Mouse (Mus musculus) central nervous system, embryonic 14 days (tissue): ENCODE results near the gene Lysmd2. TPM values are rescaled to one million over a fixed set of nuclear protein-coding genes. Genes with fewer than 3 reads are reported as not detected.

ENCODE experiments used
- polyA plus RNA-seq: library from polyadenylated mRNA; depleted of rRNA; stranded (reverse); fragments of >200 nt; gene quantifications from 2 replicates; pipeline ENCODE4 v1.2.3, GENCODE M21; 2012; rRNA removed

Gene Lysmd2
- 17.5 and 21.7 TPM in 2 replicates for polyA plus RNA-seq

GRCm38 (mm10) chr9:75625556-75626307 is at the start of gene Lysmd2:
Gene Lysmd2 (plus strand): TSS chr9:75625741.

GRCm38 (mm10) chr9:75610571-75611493 is 14.7 kb upstream of the Lysmd2 start, which contains the start of gene Tmod2:
Gene Tmod2 (minus strand): TSS chr9:75611325.

GRCm38 (mm10) chr9:75683426-75684191 is 58.1 kb downstream of the Lysmd2 start, which contains the start of gene Scg3:
Gene Scg3 (minus strand): TSS chr9:75684056.

Other genes starting within 250 kb of the Lysmd2 start
- 83.6 and 88.0 TPM in 2 replicates for gene Mapk6, start 215.7 kb upstream of the Lysmd2 start, polyA plus RNA-seq
- 26.7 and 28.1 TPM in 2 replicates for gene Leo1, start 184.2 kb upstream of the Lysmd2 start, polyA plus RNA-seq
- gene Tmod3, start 66.1 kb upstream of the Lysmd2 start, polyA plus RNA-seq, result 59.1 TPM in 2 replicates
- 44.8 and 48.5 TPM in 2 replicates for gene Tmod2, start 14.4 kb upstream of the Lysmd2 start, polyA plus RNA-seq
- gene Scg3, start 58.3 kb downstream of the Lysmd2 start, polyA plus RNA-seq, result 76.2 and 93.8 TPM in 2 replicates
- 2.9 and 7.5 TPM in 2 replicates for gene Bmp5, start 149.6 kb downstream of the Lysmd2 start, polyA plus RNA-seq